Mouse (Mus musculus): ENCODE data around the gene Ubald1. TPM values are rescaled to one million over a fixed set of nuclear protein-coding genes. Genes with fewer than 3 reads are reported as not detected.

Ubald1 gene
- polyA plus RNA-seq, 2 experiments: 5.4 to 9.0 TPM

GRCm38 (mm10) chr16:4885760-4886689 lies 5.9 kb upstream of the Ubald1 start, which contains the start of gene Mgrn1:
Gene Mgrn1, plus strand, starts transcription at chr16:4886249.
- ATAC-seq (ENCODE audit: insufficient read depth): peak; percentile 88
- Histone ChIP-seq H3K4me1 (replicated peaks; ENCODE audit: control insufficient read depth in 2 of 2, insufficient read depth in 2 of 2, low read length in 1 of 2) (peaks cover 15 to 35% of the 10 kb centered on the region in 2 experiments), H3K27ac (peak within 1 kb of the TSS; percentile 54), H3K4me3 (ENCODE audit: insufficient read depth in 1 of 2, low read depth in 2 of 2, low read length in 2 of 2) (peak within 1 kb of the TSS; percentile 70 to 79), H3K27me3 (ENCODE audit: control insufficient read depth, insufficient read depth, low read length) (no peaks in the 10 kb centered on the region), H3K9me3 (ENCODE audit: control insufficient read depth, low read length) (no peaks in the 10 kb centered on the region), H3K4me2 (ENCODE audit: low read depth) (peak within 1 kb of the TSS; percentile 94), H3K9ac (replicated peaks) (peak within 1 kb of the TSS; percentile 76), H3K36me3 (replicated peaks; ENCODE audit: control insufficient read depth, insufficient read depth, low read depth) (no peaks in the 10 kb centered on the region)
- TF ChIP-seq EP300 (IDR thresholded peaks at IDR 0.05; ENCODE audit: low read depth) (0 out of 2 replicates have a peak, but pooled peaks have one; percentile 43), CTCF (IDR thresholded peaks at IDR 0.05; ENCODE audit: low read depth) (no peak)
- DNase-seq (ENCODE audit: low read depth in 3 of 3, low spot score in 3 of 3): peak; percentile 78 to 80 (median 79)
- WGBS (ENCODE audit: insufficient replicate concordance): under 1% methylated on average over 66 of the region's 74 CpGs

GRCm38 (mm10) chr16:4884930-4885329 lies 4.8 kb upstream of the Ubald1 start:
- no peak overlapping the region for H3K27ac ChIP-seq
- H3K9me3 ChIP-seq (ENCODE audit: control insufficient read depth, low read length): no peaks in the 10 kb centered on the region
- no peaks in the 10 kb centered on the region for H3K36me3 ChIP-seq (replicated peaks; ENCODE audit: control insufficient read depth, insufficient read depth, low read depth)
- H3K4me1 ChIP-seq (replicated peaks; ENCODE audit: control insufficient read depth in 2 of 2, insufficient read depth in 2 of 2, low read length in 1 of 2): peaks cover 19 to 34% of the 10 kb centered on the region in 2 experiments
- no peak for TF ChIP-seq EP300 (IDR thresholded peaks at IDR 0.05; ENCODE audit: low read depth)
- no peak for TF ChIP-seq CTCF (IDR thresholded peaks at IDR 0.05; ENCODE audit: low read depth)
- H3K27me3 ChIP-seq (ENCODE audit: control insufficient read depth, insufficient read depth, low read length): no peaks in the 10 kb centered on the region
- ATAC-seq (ENCODE audit: insufficient read depth): no peak
- H3K9ac ChIP-seq (replicated peaks): no peak overlapping the region
- 75% methylated on average over 10 of the region's 10 CpGs for WGBS (ENCODE audit: insufficient replicate concordance)
- DNase-seq (ENCODE audit: low read depth in 3 of 3, low spot score in 3 of 3): no peak
- H3K4me3 ChIP-seq (ENCODE audit: insufficient read depth in 1 of 2, low read depth in 2 of 2, low read length in 2 of 2): no peak overlapping the region
- H3K4me2 ChIP-seq (ENCODE audit: low read depth): peak overlapping the region; percentile 94; the same call in 1 of the 2 replicates

GRCm38 (mm10) chr16:4881400-4882351 lies 1.6 kb upstream of the Ubald1 start:
- DNase-seq (ENCODE audit: low read depth in 3 of 3, low spot score in 3 of 3) (no peak), ATAC-seq (ENCODE audit: insufficient read depth) (no peak)
- Histone ChIP-seq H3K4me3 (ENCODE audit: insufficient read depth in 1 of 2, low read depth in 2 of 2, low read length in 2 of 2) (peak overlapping the region in 1 of 2 experiments; percentile 91; a peak in 3 of 4 replicates), H3K27ac (peak overlapping the region; percentile 83), H3K4me2 (ENCODE audit: low read depth) (peak overlapping the region; percentile 99), H3K9me3 (ENCODE audit: control insufficient read depth, low read length) (no peaks in the 10 kb centered on the region), H3K27me3 (ENCODE audit: control insufficient read depth, insufficient read depth, low read length) (no peaks in the 10 kb centered on the region), H3K9ac (replicated peaks) (peak overlapping the region; percentile 23; the same call in 1 of the 2 replicates), H3K36me3 (replicated peaks; ENCODE audit: control insufficient read depth, insufficient read depth, low read depth) (no peaks in the 10 kb centered on the region), H3K4me1 (replicated peaks; ENCODE audit: control insufficient read depth in 2 of 2, insufficient read depth in 2 of 2, low read length in 1 of 2) (peaks cover 28 to 40% of the 10 kb centered on the region in 2 experiments)
- 53% methylated on average over 10 of the region's 10 CpGs for WGBS (ENCODE audit: insufficient replicate concordance)
- TF ChIP-seq EP300 (IDR thresholded peaks at IDR 0.05; ENCODE audit: low read depth) (no peak), CTCF (IDR thresholded peaks at IDR 0.05; ENCODE audit: low read depth) (no peak)

GRCm38 (mm10) chr16:4879708-4880124 lies 399 bp downstream of the Ubald1 start:
- peak; percentile 71 for ATAC-seq (ENCODE audit: insufficient read depth)
- peak overlapping the region; percentile 99 for H3K4me2 ChIP-seq (ENCODE audit: low read depth)
- peak overlapping the region; percentile 93 for H3K9ac ChIP-seq (replicated peaks)
- H3K4me3 ChIP-seq (ENCODE audit: insufficient read depth in 1 of 2, low read depth in 2 of 2, low read length in 2 of 2): peak overlapping the region; percentile 84 to 91
- peaks cover 28 to 46% of the 10 kb centered on the region in 2 experiments for H3K4me1 ChIP-seq (replicated peaks; ENCODE audit: control insufficient read depth in 2 of 2, insufficient read depth in 2 of 2, low read length in 1 of 2)
- TF ChIP-seq EP300 (IDR thresholded peaks at IDR 0.05; ENCODE audit: low read depth) (no peak), CTCF (IDR thresholded peaks at IDR 0.05; ENCODE audit: low read depth) (peak; percentile 59)
- no peaks in the 10 kb centered on the region; the same call in 1 of the 2 replicates for H3K36me3 ChIP-seq (replicated peaks; ENCODE audit: control insufficient read depth, insufficient read depth, low read depth)
- DNase-seq (ENCODE audit: low read depth in 3 of 3, low spot score in 3 of 3): peak; percentile 75 to 78 (median 77)
- H3K27me3 ChIP-seq (ENCODE audit: control insufficient read depth, insufficient read depth, low read length): no peaks in the 10 kb centered on the region
- H3K27ac ChIP-seq: peak overlapping the region; percentile 99
- 0% methylated on average over 40 of the region's 40 CpGs for WGBS (ENCODE audit: insufficient replicate concordance)
- no peaks in the 10 kb centered on the region for H3K9me3 ChIP-seq (ENCODE audit: control insufficient read depth, low read length)

Data from liver, embryonic 14.5 days (tissue).